Mouse (Mus musculus) right cerebral cortex, adult 18-20 months (tissue): ENCODE data around the gene Gm49321.

Experiments used
- DNase-seq: peaks from one replicate; pipeline ENCODE4 v3.0.0; 2022; ENCODE audit warnings: mixed read lengths

The Gm49321 gene

DNA sequence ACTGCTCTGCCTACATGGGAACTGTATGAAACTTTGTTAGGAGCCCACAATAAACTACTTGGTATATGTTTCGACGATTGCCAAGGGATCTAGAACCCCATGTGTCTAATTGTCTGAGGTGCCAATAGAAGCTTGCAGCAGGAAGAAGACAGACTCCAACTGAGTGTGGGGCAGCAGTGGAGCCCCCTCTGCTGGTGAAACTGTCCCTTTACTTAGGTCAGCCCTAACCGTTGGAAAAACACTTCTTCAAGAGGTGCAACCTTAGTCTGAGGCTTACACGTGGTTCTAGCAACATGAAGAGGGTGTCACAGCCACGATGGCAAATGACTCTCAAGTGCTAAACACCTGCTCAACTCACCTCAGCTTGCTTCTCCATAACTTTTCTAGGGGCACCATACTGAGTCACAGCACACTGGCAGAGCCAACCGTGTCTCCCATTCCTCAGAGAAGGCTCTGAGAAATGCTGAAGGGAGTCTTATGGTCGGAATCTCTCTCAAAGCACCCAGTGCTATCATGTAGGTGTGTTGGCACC, 77.4 kb downstream of the Gm49321 start:
- no peak for DNase-seq

GRCm38 (mm10) chr12:74015491-74015890, 78.0 kb downstream of the Gm49321 start:
- no peak for DNase-seq
